Mouse (Mus musculus): Measurements from ENCODE around the gene Pfn1.

DNA sequence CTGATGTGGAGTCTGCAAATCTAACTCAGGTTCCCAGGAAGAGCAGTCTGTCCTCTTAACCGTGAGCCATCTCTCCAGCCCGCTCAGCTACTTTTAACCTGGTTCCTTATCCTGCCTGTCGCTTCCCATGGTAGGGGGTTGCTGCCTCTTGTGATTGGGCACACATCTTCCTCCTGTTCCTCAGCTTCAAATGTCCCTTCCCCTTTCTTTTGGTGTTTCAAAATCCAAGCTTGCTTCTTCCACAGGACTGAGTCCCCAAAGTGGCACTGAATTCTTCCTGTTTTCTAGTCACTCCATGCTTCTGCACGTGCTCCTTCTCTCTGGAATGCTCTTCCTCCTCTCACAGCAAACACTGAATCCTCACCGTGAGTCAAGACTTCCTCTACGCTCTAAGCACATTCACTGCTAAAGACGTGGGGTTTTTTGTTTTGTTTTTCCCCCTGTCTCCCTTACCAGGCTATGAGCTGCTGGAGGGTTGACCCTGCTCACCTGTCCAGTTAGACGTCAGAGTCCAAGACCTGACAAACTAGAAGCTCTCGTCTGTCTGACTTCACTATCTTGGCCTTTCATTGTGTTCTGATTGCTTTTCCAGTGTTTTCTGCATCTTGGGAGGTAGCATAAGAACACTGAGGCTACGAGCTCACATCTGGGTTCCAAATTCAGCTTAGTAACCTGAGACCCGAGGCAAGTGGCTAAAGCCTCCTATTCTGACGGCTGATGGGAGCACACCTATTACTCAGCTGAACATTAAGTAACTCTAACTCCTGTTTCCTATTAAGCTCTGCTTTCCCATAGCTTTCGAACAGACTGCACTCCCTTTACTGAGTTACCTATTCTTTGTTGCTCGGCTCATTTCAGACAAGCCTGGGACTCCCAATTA, 13.1 kb upstream of the Pfn1 start:
- TF ChIP-seq HCFC1 (IDR thresholded peaks at IDR 0.05; ENCODE audit: borderline replicate concordance, insufficient read depth, low read length): no peak
- TF ChIP-seq ZNF384 (IDR thresholded peaks at IDR 0.05; ENCODE audit: low read depth, low read length): no peak

All from ES-E14 (cell line).